Mouse (Mus musculus) megakaryocyte, embryonic 14.5 days (primary cell): Measurements from ENCODE around the gene Olfr1417. TPM values are rescaled to one million over a fixed set of nuclear protein-coding genes. Genes with fewer than 3 reads are reported as not detected.

Experiments used
- H3K27me3 ChIP-seq: replicated peaks from 2 replicates; pipeline ENCODE3; 2012; ENCODE audit warnings: inconsistent platforms
- H3K36me3 ChIP-seq: replicated peaks from 2 replicates; pipeline ENCODE3; 2012; ENCODE audit warnings: low read length, inconsistent platforms, mixed read lengths
- H3K4me1 ChIP-seq: 2 replicates; pipeline ENCODE4 v1.6.1; 2012; ENCODE audit warnings: inconsistent platforms
- H3K4me3 ChIP-seq: replicated peaks from 2 replicates; pipeline ENCODE3; 2012; ENCODE audit warnings: moderate library complexity, mild to moderate bottlenecking, inconsistent platforms
- H3K9me3 ChIP-seq: 2 replicates; pipeline ENCODE4 v1.6.1; 2012; ENCODE audit warnings: inconsistent platforms
- FLI1 ChIP-seq: IDR thresholded peaks from 2 replicates; pipeline ENCODE4 v1.6.1; 2012; ENCODE audit warnings: low read length, inconsistent platforms, mixed read lengths
- GATA1 ChIP-seq: IDR thresholded peaks from 3 replicates; pipeline ENCODE4 v1.6.1; 2012; ENCODE audit warnings: mixed read lengths, low read length, inconsistent platforms, borderline replicate concordance
- polyA plus RNA-seq: library from polyadenylated mRNA; stranded (reverse); fragments of >175 nt; gene quantifications from 2 replicates; pipeline ENCODE4 v1.2.3, GENCODE M21; 2012; ENCODE audit warnings: low replicate concordance; ENCODE audit not compliant: insufficient read depth

The Olfr1417 gene
- polyA plus RNA-seq, 1 experiment = not detected

DNA sequence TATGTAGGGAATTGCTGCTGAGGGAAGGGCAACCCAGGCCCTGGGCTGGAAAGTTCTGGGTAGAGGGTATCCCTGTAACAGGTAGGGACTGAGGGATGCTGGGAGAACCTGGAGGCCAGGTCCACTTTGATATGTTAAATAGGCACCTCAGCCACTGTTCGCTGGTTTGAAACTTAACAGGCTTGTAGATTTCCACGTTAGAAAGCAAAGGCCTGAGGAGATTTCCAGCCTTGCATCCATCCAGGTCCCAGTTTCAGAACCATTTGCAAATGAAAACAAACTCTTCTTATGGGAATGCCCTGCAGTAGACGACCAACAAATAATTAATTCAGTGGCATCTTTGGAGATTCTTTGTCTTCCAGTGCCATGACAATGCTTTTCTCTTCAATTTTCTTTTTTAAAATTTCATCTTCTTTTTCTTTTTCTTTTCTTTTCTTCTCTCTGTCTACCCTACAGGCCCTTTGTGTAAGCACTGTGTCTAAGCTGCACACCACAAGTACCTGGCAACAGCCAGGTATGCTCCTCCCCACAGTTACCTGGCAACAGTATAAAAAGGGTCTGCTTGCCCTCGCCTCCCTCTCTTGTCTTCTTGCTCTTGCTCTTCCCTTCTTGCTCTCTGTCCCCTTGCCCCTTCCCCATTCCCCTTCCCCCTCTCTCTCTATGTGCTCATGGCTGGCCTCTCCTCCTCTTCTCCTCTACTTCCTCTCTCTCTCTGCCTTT, 15.5 kb downstream of the Olfr1417 start:
- Histone ChIP-seq H3K27me3 (peaks cover 26% of the 10 kb centered on the region), H3K9me3 (peaks cover 4% of the 10 kb centered on the region; the same call in 1 of the 2 replicates), H3K4me1 (peaks cover 22% of the 10 kb centered on the region), H3K4me3 (no peak overlapping the region), H3K36me3 (no peaks in the 10 kb centered on the region)
- TF ChIP-seq GATA1 (no peak), FLI1 (no peak)

DNA sequence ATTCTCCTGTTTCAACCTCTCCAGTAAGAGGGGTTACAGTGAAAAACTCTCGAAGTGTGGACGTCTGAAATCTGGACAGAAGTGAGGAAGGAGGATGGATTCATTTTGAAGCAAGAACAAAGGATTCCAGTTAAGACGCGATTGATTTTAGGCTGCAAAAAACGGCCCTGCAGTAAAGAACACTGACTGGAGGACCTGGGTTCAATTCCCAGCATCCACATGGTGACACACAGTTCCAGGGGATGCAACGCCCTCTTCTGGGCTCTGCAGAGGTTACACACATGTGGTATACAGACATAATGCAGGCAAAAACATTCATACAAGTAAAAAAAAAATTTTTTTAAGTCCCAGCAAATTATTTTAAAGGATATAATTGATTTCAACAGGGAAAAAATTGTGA, 18.8 kb downstream of the Olfr1417 start:
- Histone ChIP-seq H3K4me1 (peaks cover 30% of the 10 kb centered on the region), H3K36me3 (no peaks in the 10 kb centered on the region), H3K27me3 (peaks cover 53% of the 10 kb centered on the region), H3K4me3 (no peak overlapping the region), H3K9me3 (peaks cover 4% of the 10 kb centered on the region; the same call in 1 of the 2 replicates)
- TF ChIP-seq GATA1 = no peak
- no peak for TF ChIP-seq FLI1

DNA sequence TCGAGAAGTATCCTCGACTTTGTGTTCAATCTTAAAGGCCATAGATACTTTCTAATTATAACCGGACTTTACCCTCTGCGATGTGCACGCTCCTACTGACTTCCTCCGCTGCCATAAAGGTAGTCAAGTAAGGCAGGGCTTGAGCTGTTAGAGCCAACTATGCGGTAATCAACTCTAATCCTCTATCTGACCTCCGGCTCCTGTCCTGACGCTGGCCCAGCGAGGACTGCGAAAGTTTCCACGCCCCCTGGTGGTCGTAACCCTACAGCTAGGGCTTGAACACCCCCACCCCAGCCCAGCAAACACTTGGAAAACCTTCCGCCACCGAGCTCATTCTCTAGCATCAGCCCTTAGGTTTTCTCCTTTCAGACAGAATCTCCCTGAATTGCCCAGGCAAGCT, 19.2 kb downstream of the Olfr1417 start:
- Histone ChIP-seq H3K27me3 (peaks cover 57% of the 10 kb centered on the region), H3K4me3 (peak overlapping the region; percentile 73)

DNA sequence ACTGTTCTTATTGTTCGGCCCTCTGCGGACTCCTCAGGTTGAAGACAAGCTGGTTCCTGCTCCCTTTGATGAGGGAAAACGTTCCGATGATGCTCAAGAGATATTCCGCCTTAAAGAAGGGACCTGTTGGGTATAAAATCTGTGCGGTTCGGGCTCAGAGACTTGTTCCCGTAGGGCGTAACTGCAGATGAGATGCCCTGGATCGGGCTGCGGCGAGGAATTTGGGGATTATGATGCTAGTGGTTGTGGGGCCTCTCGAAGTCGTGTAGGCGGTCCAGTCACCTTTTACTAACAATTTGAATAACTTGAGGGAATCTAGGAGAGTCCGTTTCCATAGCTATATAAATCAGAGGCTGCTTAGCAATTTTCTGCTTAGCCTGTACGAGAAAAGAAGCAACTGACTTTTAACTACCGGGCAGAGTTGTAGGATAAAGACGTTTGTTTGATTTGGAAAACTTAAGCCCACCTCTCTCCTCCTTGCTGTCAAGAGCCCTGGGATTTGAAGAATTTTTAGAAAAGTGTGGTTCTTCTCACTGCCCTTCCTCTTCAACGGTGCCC, 19.8 kb downstream of the Olfr1417 start, which contains the start of gene Stx3:
TSS of gene Stx3 (minus strand) at position 261 of the 558 bp plus-strand sequence.
- TF ChIP-seq GATA1 (no peak), FLI1 (no peak)
- no peaks in the 10 kb centered on the region for H3K36me3 ChIP-seq
- peaks cover 36% of the 10 kb centered on the region for H3K4me1 ChIP-seq
- H3K27me3 ChIP-seq = peaks cover 59% of the 10 kb centered on the region
- H3K9me3 ChIP-seq = peaks cover 4% of the 10 kb centered on the region; the same call in 1 of the 2 replicates
- peak within 1 kb of the TSS; percentile 89 for H3K4me3 ChIP-seq

More for the DNA sequence above, 19.2 kb downstream of the Olfr1417 start:
- peaks cover 4% of the 10 kb centered on the region; the same call in 1 of the 2 replicates for H3K9me3 ChIP-seq
- no peak for TF ChIP-seq GATA1
- H3K36me3 ChIP-seq = no peaks in the 10 kb centered on the region
- peaks cover 34% of the 10 kb centered on the region for H3K4me1 ChIP-seq

DNA sequence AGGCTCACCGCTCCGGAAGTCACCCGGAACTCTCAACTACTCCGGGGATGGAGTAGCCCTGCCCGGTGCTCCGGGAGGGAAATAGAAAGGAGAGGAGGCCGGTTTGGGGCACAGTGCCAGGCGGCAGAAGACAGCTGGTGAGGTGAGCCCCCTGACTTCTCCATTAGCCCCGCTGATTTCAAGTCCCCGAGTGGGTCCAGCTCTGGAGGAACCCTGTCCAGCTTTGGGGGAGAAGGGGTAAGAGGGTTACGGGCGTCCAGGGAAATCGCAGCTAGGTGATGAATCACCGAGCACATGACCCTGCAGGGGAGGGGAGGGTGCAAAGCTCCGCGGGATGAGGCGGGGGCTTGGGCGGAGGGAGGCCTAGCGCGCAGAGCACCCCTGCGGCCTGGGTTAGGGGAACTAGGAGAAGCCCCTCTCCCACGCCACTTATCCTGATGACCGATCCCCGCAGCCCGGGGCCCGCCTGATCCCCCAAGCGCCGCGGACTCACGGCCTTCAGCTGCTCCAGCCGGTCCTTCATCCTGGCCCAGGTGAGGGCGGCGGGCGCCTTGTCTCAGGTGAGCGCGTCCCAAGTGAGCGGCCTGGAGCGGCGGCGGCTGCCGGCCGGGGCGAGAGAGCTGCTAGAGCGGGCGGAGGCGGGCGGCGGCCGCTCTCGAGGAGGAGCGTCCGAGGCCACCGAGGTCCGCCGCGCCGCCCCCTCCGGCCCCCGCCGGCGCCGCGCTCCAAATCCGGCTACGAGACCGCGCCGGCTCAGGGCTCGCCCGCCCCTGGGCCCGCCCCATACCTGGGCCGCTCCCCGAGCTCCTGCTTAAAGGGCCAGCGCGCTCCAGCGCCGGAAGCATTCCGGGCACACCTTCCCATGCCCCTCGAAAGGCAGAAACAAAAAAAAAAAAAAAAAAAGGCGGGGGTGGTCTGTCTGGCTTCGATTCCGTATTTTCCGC, 20.5 kb downstream of the Olfr1417 start:
- Histone ChIP-seq H3K4me3 (peak overlapping the region; percentile 89), H3K36me3 (no peaks in the 10 kb centered on the region), H3K27me3 (peaks cover 66% of the 10 kb centered on the region), H3K4me1 (peaks cover 36% of the 10 kb centered on the region), H3K9me3 (peaks cover 4% of the 10 kb centered on the region; the same call in 1 of the 2 replicates)
- TF ChIP-seq GATA1 (no peak), FLI1 (no peak)

DNA sequence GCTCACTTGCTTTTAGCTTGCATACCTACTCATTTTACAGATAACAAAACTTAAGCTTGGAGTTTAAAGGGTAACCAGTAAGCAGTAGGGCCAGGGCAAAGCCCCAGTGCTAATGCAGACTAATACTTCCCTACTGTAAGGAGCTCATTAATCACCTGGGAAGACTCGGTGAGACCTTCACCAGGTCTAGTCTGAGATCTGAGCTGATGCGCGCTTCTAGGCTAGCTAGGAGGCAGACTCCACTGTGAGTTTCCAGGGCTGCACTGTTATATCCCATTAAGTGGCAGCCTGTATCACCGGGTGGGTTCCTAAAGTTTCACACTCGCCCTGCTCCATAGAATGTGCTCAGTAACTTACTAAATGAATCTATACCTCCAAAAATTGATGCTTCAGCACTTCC, 21.4 kb downstream of the Olfr1417 start:
- no peak overlapping the region for H3K4me3 ChIP-seq
- peaks cover 72% of the 10 kb centered on the region for H3K27me3 ChIP-seq
- peaks cover 4% of the 10 kb centered on the region; the same call in 1 of the 2 replicates for H3K9me3 ChIP-seq
- peaks cover 35% of the 10 kb centered on the region for H3K4me1 ChIP-seq
- H3K36me3 ChIP-seq = no peaks in the 10 kb centered on the region
- no peak for TF ChIP-seq GATA1
- TF ChIP-seq FLI1 = no peak

DNA sequence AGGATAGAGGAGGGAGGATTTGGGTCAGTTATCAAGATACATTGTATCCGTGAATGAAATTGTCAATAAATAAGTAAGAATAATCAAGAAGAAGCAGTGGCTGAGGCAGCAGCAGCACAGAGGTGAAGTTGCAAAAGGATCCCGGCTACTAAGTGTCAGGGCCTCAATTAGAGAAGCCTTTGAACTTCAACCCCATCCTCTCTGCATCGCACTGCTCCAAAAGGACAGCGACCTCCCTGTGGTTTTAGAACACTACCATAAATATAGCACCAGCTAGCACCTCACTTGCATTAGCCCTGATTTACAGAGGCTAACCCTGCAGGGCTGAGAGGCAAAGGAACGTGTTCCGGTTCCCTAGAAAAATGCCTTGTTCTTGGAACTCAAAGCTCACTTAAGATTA, 22.3 kb downstream of the Olfr1417 start:
- Histone ChIP-seq H3K36me3 (no peaks in the 10 kb centered on the region), H3K4me1 (peaks cover 35% of the 10 kb centered on the region), H3K27me3 (peaks cover 72% of the 10 kb centered on the region), H3K9me3 (peaks cover 4% of the 10 kb centered on the region; the same call in 1 of the 2 replicates), H3K4me3 (no peak overlapping the region)
- TF ChIP-seq FLI1 = no peak
- no peak for TF ChIP-seq GATA1

DNA sequence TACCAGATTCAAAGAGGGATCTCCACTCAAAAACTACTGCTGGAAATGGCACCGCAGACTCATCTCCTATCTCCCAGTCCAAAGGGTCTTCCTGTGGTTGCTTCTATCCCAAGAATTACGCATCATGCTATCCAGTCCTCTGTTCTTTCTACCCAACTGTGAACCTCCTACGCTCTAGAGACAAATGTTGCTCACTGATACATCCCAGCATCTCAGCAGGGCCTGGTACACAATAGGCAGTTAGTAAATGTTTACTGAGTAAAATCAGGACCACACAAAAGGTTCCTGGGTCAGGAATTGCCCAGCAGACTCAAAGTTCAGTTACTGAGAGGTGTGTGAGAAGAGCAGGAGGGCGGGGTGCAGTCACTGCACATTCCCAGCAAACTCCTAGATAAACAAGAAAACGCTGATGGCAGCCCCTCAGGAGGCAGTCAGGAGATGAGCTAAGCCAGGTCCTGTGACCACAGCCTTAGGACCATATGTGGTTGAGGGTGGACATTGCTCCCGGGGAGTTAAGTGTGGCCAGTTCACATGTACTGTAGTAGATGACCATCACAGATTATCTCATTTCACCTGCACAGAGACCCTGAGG, 24.2 kb downstream of the Olfr1417 start:
- Histone ChIP-seq H3K9me3 (0 out of 2 replicates have a peak, but pooled peaks cover under 1% of the 10 kb centered on the region), H3K4me3 (no peak overlapping the region), H3K4me1 (peaks cover 37% of the 10 kb centered on the region), H3K36me3 (no peaks in the 10 kb centered on the region), H3K27me3 (peaks cover 74% of the 10 kb centered on the region)
- TF ChIP-seq GATA1 (no peak), FLI1 (no peak)

DNA sequence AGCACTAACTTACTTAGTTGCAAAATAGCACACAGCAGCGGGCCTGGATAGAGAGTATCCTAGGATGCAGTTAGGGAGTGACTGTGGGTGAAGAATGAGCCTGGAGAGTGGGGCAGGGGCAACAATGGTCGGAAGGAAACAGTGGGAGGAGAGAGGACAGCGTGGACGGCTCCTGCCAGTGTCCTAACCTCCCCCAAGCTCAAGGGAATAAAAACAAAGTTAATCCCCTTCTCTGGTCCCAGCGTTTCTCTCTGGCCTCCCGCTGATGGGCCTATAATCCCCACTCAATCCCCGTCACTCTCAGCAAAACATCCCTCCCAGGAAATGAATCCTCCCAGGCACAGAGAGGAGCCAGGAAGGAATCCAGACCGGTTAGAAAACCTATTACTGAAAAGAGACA, 25.4 kb downstream of the Olfr1417 start:
- Histone ChIP-seq H3K36me3 (no peaks in the 10 kb centered on the region), H3K9me3 (no peaks in the 10 kb centered on the region), H3K4me3 (no peak overlapping the region), H3K27me3 (peaks cover 62% of the 10 kb centered on the region), H3K4me1 (peaks cover 25% of the 10 kb centered on the region)
- no peak for TF ChIP-seq FLI1
- no peak for TF ChIP-seq GATA1
